Mouse (Mus musculus): Measurements from ENCODE around the gene Fnip1. TPM values are rescaled to one million over a fixed set of nuclear protein-coding genes. Genes with fewer than 3 reads are reported as not detected.

Gene Fnip1
- total and polyA plus RNA-seq, 3 experiments: 11.9 to 13.6 TPM; not detected in 1

DNA sequence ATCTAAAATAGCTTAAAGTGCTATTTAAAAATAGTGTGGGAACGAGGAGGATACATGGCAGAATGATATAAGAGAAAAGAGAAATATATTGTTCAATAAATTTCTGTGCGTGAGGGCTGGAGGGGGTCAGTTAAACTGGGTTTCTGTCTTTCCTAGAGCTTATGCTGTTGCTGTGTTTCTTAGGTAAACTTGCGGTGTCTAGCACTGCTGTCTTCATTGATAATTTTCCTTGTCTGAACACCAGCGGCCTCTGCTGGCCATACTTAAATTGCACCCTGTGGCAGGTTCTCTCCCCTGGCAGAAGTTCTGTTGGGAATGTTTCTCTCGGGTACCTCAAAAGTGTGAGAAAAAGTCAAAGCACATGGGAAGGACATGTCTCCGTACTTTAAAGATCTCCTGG is 96.9 kb downstream of the Fnip1 start (continued):
- TF ChIP-seq TAL1 (IDR thresholded peaks at IDR 0.05; ENCODE audit: low read length): no peak
- no peak for TF ChIP-seq POLR2AphosphoS5 (IDR thresholded peaks at IDR 0.05; ENCODE audit: borderline replicate concordance, low read depth, low read length)
- peak; percentile 87 to 97 (median 89) for TF ChIP-seq CTCF (IDR thresholded peaks at IDR 0.05 in 2 of 3, conservative IDR thresholded peaks at IDR 0.05 in 1 of 3; ENCODE audit: control insufficient read depth in 1 of 3, insufficient read depth in 1 of 3, low read depth in 2 of 3, low read length in 3 of 3, poor library complexity in 1 of 3, severe bottlenecking in 1 of 3)
- TF ChIP-seq MXI1 (IDR thresholded peaks at IDR 0.05; ENCODE audit: low read depth, low read length): peak; percentile 49; the same call in 1 of the 2 replicates
- TF ChIP-seq UBTF (IDR thresholded peaks at IDR 0.05; ENCODE audit: borderline replicate concordance, insufficient read depth, low read depth, low read length): no peak
- TF ChIP-seq HCFC1 (IDR thresholded peaks at IDR 0.05; ENCODE audit: low read depth, low read length): 0 out of 2 replicates have a peak, but pooled peaks have one; percentile 49
- no peak for TF ChIP-seq GABPA (IDR thresholded peaks at IDR 0.05; ENCODE audit: low read depth, low read length)
- no peak for TF ChIP-seq POLR2AphosphoS2 (IDR thresholded peaks at IDR 0.05; ENCODE audit: low read length)
- peak; percentile 53 for TF ChIP-seq ELF1 (IDR thresholded peaks at IDR 0.05; ENCODE audit: low read depth, low read length)
- TF ChIP-seq ZNF384 (IDR thresholded peaks at IDR 0.05; ENCODE audit: low read depth, low read length): 0 out of 2 replicates have a peak, but pooled peaks have one; percentile 26

DNA sequence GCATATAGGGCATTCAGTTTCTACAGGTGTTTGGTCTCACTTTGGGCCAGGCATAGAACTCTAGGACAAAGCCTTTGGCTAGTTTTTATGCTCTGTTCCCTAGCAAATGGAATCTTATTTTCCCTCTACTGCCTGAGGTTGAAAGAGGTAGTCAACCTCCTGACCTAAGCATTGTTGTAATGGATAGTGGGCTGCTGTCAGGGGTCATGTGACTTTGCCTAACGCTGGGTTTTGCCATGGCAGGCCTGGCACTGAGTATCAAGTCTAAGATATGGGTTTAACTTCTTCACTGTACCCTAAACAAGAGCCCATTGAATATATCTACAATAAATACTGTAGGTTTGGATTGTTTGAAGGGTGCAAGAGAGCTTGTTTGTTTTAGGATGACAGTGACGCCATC is 101.0 kb downstream of the Fnip1 start:
- H3K4me1 ChIP-seq (ENCODE audit: control insufficient read depth in 1 of 2, insufficient read depth in 2 of 2, low read length in 2 of 2): peaks cover 13 to 30% of the 10 kb centered on the region in 2 experiments
- H3K9ac ChIP-seq (ENCODE audit: control insufficient read depth, low read depth, low read length, poor library complexity, severe bottlenecking): no peak overlapping the region
- peaks cover 54% of the 10 kb centered on the region for H3K79me2 ChIP-seq (ENCODE audit: control insufficient read depth, insufficient read depth, low read length, poor library complexity)
- no peak overlapping the region for H3K4me3 ChIP-seq (ENCODE audit: control insufficient read depth in 1 of 2, insufficient read depth in 1 of 2, low read depth in 2 of 2, low read length in 2 of 2)
- TF ChIP-seq CHD1 (IDR thresholded peaks at IDR 0.05; ENCODE audit: low read depth, low read length): no peak
- no peak for TF ChIP-seq RAD21 (IDR thresholded peaks at IDR 0.05; ENCODE audit: low read depth, low read length)
- no peak for TF ChIP-seq POLR2AphosphoS2 (IDR thresholded peaks at IDR 0.05; ENCODE audit: low read length)
- TF ChIP-seq USF1 (IDR thresholded peaks at IDR 0.05; ENCODE audit: low read depth, low read length): peak; percentile 61; the same call in 1 of the 2 replicates
- no peak for TF ChIP-seq NELFE (IDR thresholded peaks at IDR 0.05; ENCODE audit: low read depth, low read length)
- no peak for TF ChIP-seq USF2 (IDR thresholded peaks at IDR 0.05; ENCODE audit: borderline replicate concordance in 1 of 2, insufficient read depth in 1 of 2, low read depth in 1 of 2, low read length in 2 of 2)
- TF ChIP-seq EP300 (IDR thresholded peaks at IDR 0.05; ENCODE audit: low read depth in 1 of 2, low read length in 2 of 2): no peak
- no peak overlapping the region for H3K27ac ChIP-seq (ENCODE audit: control insufficient read depth, low read depth, low read length)
- no peaks in the 10 kb centered on the region for H3K27me3 ChIP-seq (ENCODE audit: control insufficient read depth in 1 of 2, insufficient read depth in 2 of 2, low read length in 2 of 2)
- peaks cover 0 to 44% of the 10 kb centered on the region in 2 experiments; a peak in 3 of 4 replicates for H3K36me3 ChIP-seq (ENCODE audit: control insufficient read depth in 1 of 2, insufficient read depth in 2 of 2, low read length in 2 of 2)
- H3K9me3 ChIP-seq (replicated peaks; ENCODE audit: insufficient read depth, low read length): no peaks in the 10 kb centered on the region
- DNase-seq (ENCODE audit: low read depth, low spot score): no peak

DNA sequence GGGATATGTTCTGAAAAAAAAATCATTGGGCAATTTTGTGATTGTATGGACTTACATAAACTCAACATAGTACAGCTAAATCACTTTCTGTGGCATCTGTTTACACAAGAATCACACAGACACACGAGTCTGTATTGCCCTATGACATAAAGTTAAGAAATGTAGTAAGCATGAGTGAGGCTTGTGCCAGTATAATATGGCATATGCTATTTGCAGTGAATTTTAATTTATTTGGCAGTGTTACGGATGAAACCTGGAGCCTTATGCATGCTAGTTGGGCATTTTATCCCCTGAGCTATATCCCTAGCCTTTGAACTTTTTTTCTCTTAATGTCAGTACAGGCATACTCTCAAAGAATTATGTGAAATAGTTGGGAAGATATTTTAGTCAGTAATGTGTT is 101.5 kb downstream of the Fnip1 start:
- no peaks in the 10 kb centered on the region for H3K9me3 ChIP-seq (replicated peaks; ENCODE audit: insufficient read depth, low read length)
- no peak overlapping the region for H3K9ac ChIP-seq (ENCODE audit: control insufficient read depth, low read depth, low read length, poor library complexity, severe bottlenecking)
- no peak overlapping the region for H3K27ac ChIP-seq (ENCODE audit: control insufficient read depth, low read depth, low read length)
- DNase-seq (ENCODE audit: low read depth, low spot score): no peak
- H3K36me3 ChIP-seq (ENCODE audit: control insufficient read depth in 1 of 2, insufficient read depth in 2 of 2, low read length in 2 of 2): peaks cover 1 to 40% of the 10 kb centered on the region in 2 experiments; a peak in 3 of 4 replicates
- H3K4me3 ChIP-seq (ENCODE audit: control insufficient read depth in 1 of 2, insufficient read depth in 1 of 2, low read depth in 2 of 2, low read length in 2 of 2): no peak overlapping the region
- H3K4me1 ChIP-seq (ENCODE audit: control insufficient read depth in 1 of 2, insufficient read depth in 2 of 2, low read length in 2 of 2): peaks cover 13 to 30% of the 10 kb centered on the region in 2 experiments
- H3K79me2 ChIP-seq (ENCODE audit: control insufficient read depth, insufficient read depth, low read length, poor library complexity): peaks cover 52% of the 10 kb centered on the region
- no peaks in the 10 kb centered on the region for H3K27me3 ChIP-seq (ENCODE audit: control insufficient read depth in 1 of 2, insufficient read depth in 2 of 2, low read length in 2 of 2)
- TF ChIP-seq HCFC1 (IDR thresholded peaks at IDR 0.05; ENCODE audit: low read depth, low read length) (no peak), TAL1 (IDR thresholded peaks at IDR 0.05; ENCODE audit: low read length) (no peak), POLR2AphosphoS5 (IDR thresholded peaks at IDR 0.05; ENCODE audit: borderline replicate concordance, low read depth, low read length) (no peak), BHLHE40 (IDR thresholded peaks at IDR 0.05; ENCODE audit: borderline replicate concordance, low read depth, low read length) (no peak), KAT2A (conservative IDR thresholded peaks at IDR 0.05; ENCODE audit: low read depth, low read length) (no peak), TCF12 (IDR thresholded peaks at IDR 0.05; ENCODE audit: low read depth, low read length) (no peak), NRF1 (IDR thresholded peaks at IDR 0.05; ENCODE audit: insufficient read depth, low read depth, low read length, poor library complexity, severe bottlenecking) (no peak), ETS1 (IDR thresholded peaks at IDR 0.05; ENCODE audit: low read depth, low read length) (no peak), MAX (IDR thresholded peaks at IDR 0.05; ENCODE audit: low read length) (no peak), MAFK (IDR thresholded peaks at IDR 0.05; ENCODE audit: borderline replicate concordance, low read depth, low read length) (no peak), SIN3A (IDR thresholded peaks at IDR 0.05; ENCODE audit: low read length) (no peak), UBTF (IDR thresholded peaks at IDR 0.05; ENCODE audit: borderline replicate concordance, insufficient read depth, low read depth, low read length) (no peak), POLR2A (IDR thresholded peaks at IDR 0.05; ENCODE audit: control insufficient read depth in 1 of 2, insufficient read depth in 1 of 2, low read depth in 1 of 2, low read length in 2 of 2, poor library complexity in 1 of 2) (no peak), MEF2A (IDR thresholded peaks at IDR 0.05; ENCODE audit: extremely low read depth, insufficient replicate concordance, low read depth, low read length, poor library complexity, severe bottlenecking) (no peak), CHD2 (IDR thresholded peaks at IDR 0.05; ENCODE audit: low read length) (no peak), CHD1 (IDR thresholded peaks at IDR 0.05; ENCODE audit: low read depth, low read length) (no peak), ELF1 (IDR thresholded peaks at IDR 0.05; ENCODE audit: low read depth, low read length) (no peak), GATA1 (IDR thresholded peaks at IDR 0.05; ENCODE audit: low read depth, low read length) (no peak)
